Mouse (Mus musculus): ENCODE results near the gene Scn1b. TPM values are rescaled to one million over a fixed set of nuclear protein-coding genes. Genes with fewer than 3 reads are reported as not detected.
A peak's percentile ranks its signal among the peaks of the same experiment; 100 is the strongest.

Scn1b gene
- total RNA-seq (2021) (10 to 100 TPM; 31.8 to 32.5 TPM), polyA plus RNA-seq (2012; rRNA removed) (39.7 and 41.9 TPM in 2 replicates)
- long read RNA-seq, transcript Scn1b-201 (6 exons, 1,573 nt) = major isoform, 20 of 24 reads
- long read RNA-seq, partial matches to known transcripts = 0 of 24 reads
- long read RNA-seq, other reads (novel, unspliced or antisense) = 0 of 24 reads

DNA sequence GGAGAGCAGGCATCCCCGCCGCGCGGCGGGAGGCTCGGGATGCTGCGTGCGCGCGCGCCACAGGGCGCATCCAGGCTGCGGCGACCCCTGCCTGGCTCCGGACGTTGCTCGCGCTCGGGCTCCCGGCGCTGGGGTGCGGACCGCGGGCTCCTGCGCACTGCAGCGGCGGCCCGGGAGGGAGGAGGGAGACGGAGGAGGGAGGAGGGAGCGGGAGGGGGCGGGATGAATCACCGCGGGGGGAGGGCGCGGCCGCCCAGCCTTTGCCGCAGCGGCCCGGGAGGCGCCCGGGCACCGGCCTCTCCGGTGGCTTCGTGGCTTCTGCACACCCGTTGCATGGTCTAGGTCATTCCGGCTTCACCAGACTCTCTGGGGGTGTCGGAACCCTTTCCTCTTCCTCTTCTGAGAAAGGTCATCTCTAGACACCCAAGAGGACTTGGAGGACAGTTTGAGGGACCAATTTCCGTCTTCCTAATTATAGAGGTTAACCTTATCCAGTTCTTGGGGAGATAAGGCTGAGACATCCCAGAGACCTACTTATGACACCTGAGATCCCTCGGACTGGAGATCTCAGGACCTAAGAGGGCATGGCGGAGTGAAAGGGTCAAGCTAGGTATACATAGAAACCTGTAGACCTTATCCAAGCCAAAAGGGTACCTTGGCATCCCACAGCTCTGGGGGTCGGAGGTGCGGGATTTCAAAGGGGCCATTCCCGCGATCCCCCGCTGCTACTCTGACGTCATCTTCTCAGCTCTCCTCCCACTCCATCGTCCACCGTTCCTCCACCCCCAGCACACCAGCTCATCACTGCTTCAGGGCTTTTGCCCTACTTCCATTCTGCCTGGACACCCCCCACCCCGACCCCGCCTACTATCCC, at the start of gene Scn1b:
Gene Scn1b, minus strand, starts transcription at position 153 of the 874 bp plus-strand sequence.
- intact Hi-C loops (cut with DNase I) = no loop called here
- TF ChIP-seq POLR2A (IDR thresholded peaks at IDR 0.05; ENCODE audit: insufficient read depth, low read depth, low read length) = no peak
- no peak for TF ChIP-seq CTCF (IDR thresholded peaks at IDR 0.05)
- no peak for TF ChIP-seq EP300 (IDR thresholded peaks at IDR 0.05; ENCODE audit: insufficient read depth, low read depth, low read length)
- Histone ChIP-seq H3K4me3 (peak within 1 kb of the TSS; percentile 64), H3K27ac (peak within 1 kb of the TSS; percentile 53), H3K9ac (ENCODE audit: low read depth, low read length) (peak within 1 kb of the TSS; percentile 83), H3K79me2 (replicated peaks; ENCODE audit: control insufficient read depth, insufficient read depth, low read length) (no peaks in the 10 kb centered on the region), H3K4me1 (ENCODE audit: control insufficient read depth, insufficient read depth, low read length) (no peaks in the 10 kb centered on the region; the same call in 1 of the 2 replicates), H3K36me3 (ENCODE audit: control insufficient read depth, insufficient read depth, low read length) (no peaks in the 10 kb centered on the region), H3K27me3 (ENCODE audit: control insufficient read depth, insufficient read depth, low read length) (peaks cover 1% of the 10 kb centered on the region; the same call in 1 of the 2 replicates)
- peak; percentile 78 to 81 for DNase-seq
- 3% methylated on average over 43 of the region's 60 CpGs for WGBS

GRCm38 (mm10) chr7:31175096-31175495, 48.3 kb upstream of the Scn1b start:
- WGBS = 83% methylated on average over 3 of the region's 3 CpGs
- intact Hi-C loops (cut with DNase I) = no loop called here
- no peak overlapping the region for H3K4me3 ChIP-seq
- no peaks in the 10 kb centered on the region for H3K79me2 ChIP-seq (replicated peaks; ENCODE audit: control insufficient read depth, insufficient read depth, low read length)
- no peak overlapping the region for H3K9ac ChIP-seq (ENCODE audit: low read depth, low read length)
- no peak for DNase-seq
- H3K27me3 ChIP-seq (ENCODE audit: control insufficient read depth, insufficient read depth, low read length) = no peaks in the 10 kb centered on the region
- H3K27ac ChIP-seq = no peak overlapping the region
- TF ChIP-seq POLR2A (IDR thresholded peaks at IDR 0.05; ENCODE audit: insufficient read depth, low read depth, low read length) (no peak), CTCF (IDR thresholded peaks at IDR 0.05) (no peak), EP300 (IDR thresholded peaks at IDR 0.05; ENCODE audit: insufficient read depth, low read depth, low read length) (no peak)
- H3K36me3 ChIP-seq (ENCODE audit: control insufficient read depth, insufficient read depth, low read length) = no peaks in the 10 kb centered on the region
- 0 out of 2 replicates have a peak, but pooled peaks cover 1% of the 10 kb centered on the region for H3K4me1 ChIP-seq (ENCODE audit: control insufficient read depth, insufficient read depth, low read length)

DNA sequence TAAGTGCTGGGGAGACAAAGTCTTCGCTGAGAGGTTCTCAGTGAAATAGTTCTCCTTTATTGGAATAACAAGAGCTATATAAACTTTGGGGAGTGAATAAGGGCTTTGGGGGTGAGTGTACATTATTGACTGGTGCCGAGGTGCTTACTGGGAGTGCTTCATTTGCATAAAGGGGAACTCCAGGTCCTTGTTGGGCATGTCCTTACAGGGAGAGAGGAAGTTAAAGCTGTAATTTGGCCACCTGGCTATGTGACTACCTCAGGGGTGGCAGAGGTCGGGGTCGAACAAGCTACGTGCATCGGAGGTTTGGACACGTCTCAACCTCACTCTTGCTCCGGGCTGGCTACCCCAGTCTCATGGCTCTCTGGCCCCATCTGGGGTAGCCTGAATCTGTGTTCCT, 47.7 kb upstream of the Scn1b start:
- H3K79me2 ChIP-seq (replicated peaks; ENCODE audit: control insufficient read depth, insufficient read depth, low read length) = no peaks in the 10 kb centered on the region
- intact Hi-C loops (cut with DNase I) = loop anchor here (5.0 kb wide), 1 partner anchor 117 kb away; the partner anchor contains the start of genes Fxyd1 and Lgi4
- 0 out of 2 replicates have a peak, but pooled peaks cover 1% of the 10 kb centered on the region for H3K4me1 ChIP-seq (ENCODE audit: control insufficient read depth, insufficient read depth, low read length)
- no peaks in the 10 kb centered on the region for H3K27me3 ChIP-seq (ENCODE audit: control insufficient read depth, insufficient read depth, low read length)
- H3K4me3 ChIP-seq = no peak overlapping the region
- no peaks in the 10 kb centered on the region for H3K36me3 ChIP-seq (ENCODE audit: control insufficient read depth, insufficient read depth, low read length)
- no peak overlapping the region for H3K9ac ChIP-seq (ENCODE audit: low read depth, low read length)
- no peak overlapping the region for H3K27ac ChIP-seq
- no peak for TF ChIP-seq EP300 (IDR thresholded peaks at IDR 0.05; ENCODE audit: insufficient read depth, low read depth, low read length)
- no peak for TF ChIP-seq CTCF (IDR thresholded peaks at IDR 0.05)
- no peak for TF ChIP-seq POLR2A (IDR thresholded peaks at IDR 0.05; ENCODE audit: insufficient read depth, low read depth, low read length)
- 80% methylated on average over 8 of the region's 8 CpGs for WGBS
- DNase-seq = no peak

DNA sequence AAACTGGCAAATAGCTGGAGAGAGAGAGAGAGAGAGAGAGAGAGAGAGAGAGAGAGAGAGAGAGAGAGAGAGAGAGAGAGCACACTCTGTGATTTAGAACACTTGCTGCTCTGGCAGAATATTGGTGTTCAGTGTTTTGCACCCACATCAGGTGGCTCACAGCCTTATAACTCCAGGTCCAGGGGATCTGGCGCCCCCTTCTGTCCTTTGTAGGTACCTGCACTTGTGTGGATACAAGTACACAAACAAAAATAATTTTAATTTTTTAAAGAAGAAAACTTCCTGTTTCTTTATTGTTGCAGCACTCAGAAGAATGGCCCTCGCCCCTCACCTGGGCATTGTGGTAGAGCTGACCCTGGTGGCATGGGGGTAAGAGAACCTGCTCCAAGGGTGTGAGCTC, 45.4 kb upstream of the Scn1b start:
- Histone ChIP-seq H3K4me3 (no peak overlapping the region), H3K27ac (no peak overlapping the region), H3K36me3 (ENCODE audit: control insufficient read depth, insufficient read depth, low read length) (no peaks in the 10 kb centered on the region), H3K27me3 (ENCODE audit: control insufficient read depth, insufficient read depth, low read length) (no peaks in the 10 kb centered on the region), H3K4me1 (ENCODE audit: control insufficient read depth, insufficient read depth, low read length) (peaks cover 5% of the 10 kb centered on the region), H3K9ac (ENCODE audit: low read depth, low read length) (no peak overlapping the region), H3K79me2 (replicated peaks; ENCODE audit: control insufficient read depth, insufficient read depth, low read length) (no peaks in the 10 kb centered on the region)
- intact Hi-C loops (cut with DNase I) = loop anchor here (1.0 to 5.0 kb wide), 4 partner anchors 33 to 115 kb away; partner anchors contain the start of genes Fxyd1 and Lgi4
- WGBS = 12% methylated on average over 2 of the region's 2 CpGs
- TF ChIP-seq EP300 (IDR thresholded peaks at IDR 0.05; ENCODE audit: insufficient read depth, low read depth, low read length) = no peak
- no peak for TF ChIP-seq POLR2A (IDR thresholded peaks at IDR 0.05; ENCODE audit: insufficient read depth, low read depth, low read length)
- peak; percentile 86 for TF ChIP-seq CTCF (IDR thresholded peaks at IDR 0.05)
- peak; percentile 44 to 45 for DNase-seq

DNA sequence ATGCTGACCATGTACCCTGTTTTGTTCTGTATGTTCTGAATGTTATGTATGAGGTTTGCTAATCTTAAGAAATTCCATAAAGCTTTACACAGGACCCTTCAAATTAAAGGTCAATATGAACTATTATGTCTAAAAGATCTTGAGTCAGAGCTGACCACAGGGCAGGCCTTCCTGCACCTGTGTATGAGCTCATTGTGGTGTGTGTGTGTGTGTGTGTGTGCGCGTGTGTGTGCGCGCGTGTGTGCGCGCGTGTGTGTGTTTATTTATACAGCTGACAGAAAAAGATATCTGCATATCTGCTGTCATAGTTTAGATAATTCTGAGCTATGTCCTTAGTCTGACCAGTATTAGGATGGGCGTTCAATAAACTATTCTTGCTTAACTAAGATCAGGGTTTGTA, 43.7 kb upstream of the Scn1b start:
- peaks cover 4% of the 10 kb centered on the region for H3K4me1 ChIP-seq (ENCODE audit: control insufficient read depth, insufficient read depth, low read length)
- intact Hi-C loops (cut with DNase I) = loop anchor here (5.0 kb wide), 1 partner anchor 113 kb away; the partner anchor contains the start of genes Fxyd1 and Lgi4

More for the DNA sequence above, 43.7 kb upstream of the Scn1b start:
- TF ChIP-seq EP300 (IDR thresholded peaks at IDR 0.05; ENCODE audit: insufficient read depth, low read depth, low read length) (no peak), CTCF (IDR thresholded peaks at IDR 0.05) (no peak), POLR2A (IDR thresholded peaks at IDR 0.05; ENCODE audit: insufficient read depth, low read depth, low read length) (no peak)
- H3K79me2 ChIP-seq (replicated peaks; ENCODE audit: control insufficient read depth, insufficient read depth, low read length) = no peaks in the 10 kb centered on the region
- no peak overlapping the region for H3K4me3 ChIP-seq
- no peaks in the 10 kb centered on the region for H3K36me3 ChIP-seq (ENCODE audit: control insufficient read depth, insufficient read depth, low read length)
- no peak overlapping the region for H3K27ac ChIP-seq
- WGBS = 88% methylated on average over 9 of the region's 9 CpGs
- DNase-seq = no peak
- no peaks in the 10 kb centered on the region for H3K27me3 ChIP-seq (ENCODE audit: control insufficient read depth, insufficient read depth, low read length)
- no peak overlapping the region for H3K9ac ChIP-seq (ENCODE audit: low read depth, low read length)
